Mouse (Mus musculus) liver, embryonic 12.5 days (tissue): ENCODE measurements around the gene Cnnm3. TPM values are rescaled to one million over a fixed set of nuclear protein-coding genes. Genes with fewer than 3 reads are reported as not detected.

ENCODE experiments used
- ATAC-seq: fragments of 200-750 bp; cut with Nextera tagmentation; 2 replicates; pipeline ENCODE4 v1.8.0; 2017; ENCODE audit warnings: moderate number of reproducible peaks, mild to moderate bottlenecking, moderate library complexity
- H3K27ac ChIP-seq: fragments of 300-500 bp; sonication (generic); 2 replicates; pipeline ENCODE4 v1.5.1; 2016; ENCODE audit warnings: mild to moderate bottlenecking
- H3K27me3 ChIP-seq: fragments of 300-500 bp; sonication (generic); replicated peaks from 2 replicates; pipeline ENCODE4 v1.6.1; 2016; ENCODE audit warnings: mild to moderate bottlenecking, moderate library complexity
- H3K36me3 ChIP-seq: fragments of 300-500 bp; sonication (generic); 2 replicates; pipeline ENCODE4 v1.6.1; 2016; ENCODE audit warnings: mild to moderate bottlenecking, moderate library complexity
- H3K4me1 ChIP-seq: fragments of 300-500 bp; sonication (generic); 2 replicates; pipeline ENCODE4 v1.6.1; 2016
- H3K4me2 ChIP-seq: fragments of 300-500 bp; sonication (generic); 2 replicates; pipeline ENCODE4 v1.6.1; 2016; ENCODE audit warnings: mild to moderate bottlenecking, moderate library complexity
- H3K4me3 ChIP-seq: fragments of 300-500 bp; sonication (generic); 2 replicates; pipeline ENCODE4 v1.5.1; 2016; ENCODE audit warnings: mild to moderate bottlenecking, moderate library complexity
- H3K9ac ChIP-seq: fragments of 300-500 bp; sonication (generic); 2 replicates; pipeline ENCODE4 v1.6.1; 2016; ENCODE audit warnings: mild to moderate bottlenecking, moderate library complexity
- H3K9me3 ChIP-seq: fragments of 300-500 bp; sonication (generic); replicated peaks from 2 replicates; pipeline ENCODE4 v1.6.1; 2016; ENCODE audit warnings: mild to moderate bottlenecking, moderate library complexity
- WGBS: fragments of 180-500 bp; shearing (Covaris S2); methylation state at CpG from one replicate; pipeline ENCODE4 v1.1.7; 2016; ENCODE audit not compliant: insufficient replicate concordance; 5-methylcytosine and 5-hydroxymethylcytosine counted together
- polyA plus RNA-seq: library from polyadenylated mRNA; unstranded; fragments of >200 nt; fragmentation: Nextera tagmentation; extraction: Ambion mirVana; gene quantifications from 2 replicates; pipeline ENCODE4 v1.2.1, GENCODE M21; 2016

Cnnm3 gene
- 1.3 and 1.5 TPM in 2 replicates for polyA plus RNA-seq

DNA sequence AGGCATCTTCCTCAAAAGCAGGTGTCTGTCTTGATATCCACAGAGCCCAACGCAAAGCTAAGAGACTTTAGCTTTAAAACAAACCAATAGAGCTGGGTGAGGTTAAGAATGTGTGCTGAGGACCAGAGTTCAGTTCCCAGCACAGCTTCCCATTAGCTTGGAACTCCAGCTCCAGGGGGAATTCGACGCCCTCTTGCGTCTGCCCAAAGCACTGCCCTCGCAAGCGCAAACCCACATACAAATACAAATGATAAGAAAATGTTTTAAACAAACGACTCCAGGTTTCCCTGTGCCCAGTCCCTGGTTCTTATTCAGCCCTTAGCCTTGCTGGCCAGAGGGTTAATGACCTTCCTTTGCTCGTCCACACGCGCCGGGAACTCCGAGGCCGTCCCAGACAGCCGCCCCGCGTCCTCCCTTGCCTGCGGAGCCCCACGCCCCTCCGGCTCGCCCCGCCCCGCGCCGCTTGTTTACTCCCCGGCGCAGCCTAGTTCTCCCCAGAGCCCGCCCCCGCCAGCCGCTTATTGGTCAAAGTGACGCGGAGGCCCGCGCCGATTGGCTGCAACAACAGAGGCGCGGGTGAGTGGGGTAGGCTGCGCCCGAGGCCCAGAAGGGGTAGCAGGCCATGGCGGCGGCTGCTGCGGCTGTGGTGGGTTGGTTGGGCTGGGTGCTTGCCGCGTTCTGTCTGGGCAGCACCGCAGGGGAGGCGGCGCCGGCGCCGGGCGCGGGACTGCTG is at the start of gene Cnnm3:
Gene Cnnm3 (plus strand): TSS at position 579 of the 733 bp plus-strand sequence.
- Histone ChIP-seq H3K4me3 (peak within 1 kb of the TSS; percentile 98), H3K27me3 (no peaks in the 10 kb centered on the region), H3K9me3 (no peaks in the 10 kb centered on the region), H3K9ac (peak within 1 kb of the TSS; percentile 87), H3K4me2 (peak within 1 kb of the TSS; percentile 98), H3K27ac (peak within 1 kb of the TSS; percentile 95), H3K36me3 (peaks cover 17% of the 10 kb centered on the region), H3K4me1 (peaks cover 35% of the 10 kb centered on the region)
- WGBS = 1% methylated on average over 50 of the region's 51 CpGs
- peak; percentile 99 for ATAC-seq

- Histone ChIP-seq H3K9me3 (no peaks in the 10 kb centered on the region), H3K4me2 (no peak overlapping the region), H3K27ac (no peak overlapping the region), H3K9ac (no peak overlapping the region), H3K4me3 (no peak overlapping the region), H3K36me3 (no peaks in the 10 kb centered on the region), H3K4me1 (peaks cover 13% of the 10 kb centered on the region), H3K27me3 (peaks cover 17% of the 10 kb centered on the region; the same call in 1 of the 2 replicates)
- 52% methylated on average over 4 of the region's 4 CpGs for WGBS
- ATAC-seq = no peak
Measured at GRCm38 (mm10) chr1:36465641-36466160, 46.0 kb upstream of the Cnnm3 start.

GRCm38 (mm10) chr1:36467446-36467845 is 44.2 kb upstream of the Cnnm3 start:
- Histone ChIP-seq H3K4me1 (peaks cover 23% of the 10 kb centered on the region), H3K36me3 (no peaks in the 10 kb centered on the region), H3K27ac (no peak overlapping the region), H3K9me3 (no peaks in the 10 kb centered on the region), H3K4me2 (no peak overlapping the region), H3K27me3 (peaks cover 24% of the 10 kb centered on the region), H3K9ac (no peak overlapping the region), H3K4me3 (no peak overlapping the region)
- no peak for ATAC-seq
- 48% methylated on average over 5 of the region's 5 CpGs for WGBS

DNA sequence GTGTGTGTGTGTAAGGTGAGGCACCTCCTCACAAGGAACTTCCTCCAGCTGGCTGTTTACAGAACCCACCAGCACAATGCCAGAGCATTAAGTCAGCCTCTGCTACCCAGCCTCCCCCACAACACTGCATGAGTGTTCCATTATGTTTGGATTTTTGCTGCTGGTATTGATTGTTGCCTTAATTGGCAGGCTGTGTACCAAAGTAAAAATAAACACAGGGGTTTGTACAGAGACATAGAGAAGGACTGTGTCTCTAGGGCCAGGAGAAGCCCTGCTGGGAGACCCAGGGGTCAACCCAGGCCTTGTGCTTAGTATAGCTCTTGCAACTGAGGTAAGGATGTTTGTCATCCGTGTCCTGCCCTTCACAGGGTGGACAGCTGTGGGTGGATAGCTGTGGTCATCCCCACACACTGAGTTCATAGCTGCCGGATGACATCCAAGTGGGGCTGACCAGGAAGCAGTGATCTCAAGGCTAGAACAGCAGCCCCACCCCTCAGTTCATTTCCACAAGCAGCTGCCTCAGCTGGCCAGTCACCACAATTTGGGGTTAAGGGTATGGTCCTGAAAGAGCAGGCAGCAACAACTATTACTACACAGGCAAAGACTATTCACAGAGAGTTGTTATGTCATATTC is 41.7 kb upstream of the Cnnm3 start:
- no peak overlapping the region for H3K27ac ChIP-seq
- H3K4me3 ChIP-seq = no peak overlapping the region
- 0 out of 2 replicates have a peak overlapping the region, but pooled peaks have one; percentile 95 for H3K4me2 ChIP-seq
- H3K9me3 ChIP-seq = no peaks in the 10 kb centered on the region
- peaks cover 48% of the 10 kb centered on the region for H3K4me1 ChIP-seq
- H3K9ac ChIP-seq = no peak overlapping the region
- no peaks in the 10 kb centered on the region for H3K36me3 ChIP-seq
- ATAC-seq = no peak
- WGBS = 65% methylated on average over 2 of the region's 2 CpGs
- H3K27me3 ChIP-seq = peaks cover 31% of the 10 kb centered on the region

GRCm38 (mm10) chr1:36471181-36472105 is 40.2 kb upstream of the Cnnm3 start, which contains the start of gene Cnnm4:
Gene Cnnm4, plus strand, starts transcription at chr1:36471620.
- Histone ChIP-seq H3K9ac (peak within 1 kb of the TSS; percentile 77), H3K27ac (peak within 1 kb of the TSS; percentile 75), H3K4me1 (peaks cover 59% of the 10 kb centered on the region), H3K4me2 (peak within 1 kb of the TSS; percentile 95), H3K36me3 (no peaks in the 10 kb centered on the region), H3K9me3 (no peaks in the 10 kb centered on the region), H3K4me3 (peak within 1 kb of the TSS; percentile 63), H3K27me3 (peaks cover 22% of the 10 kb centered on the region)
- peak; percentile 93 for ATAC-seq
- WGBS = 2% methylated on average over 84 of the region's 98 CpGs

DNA sequence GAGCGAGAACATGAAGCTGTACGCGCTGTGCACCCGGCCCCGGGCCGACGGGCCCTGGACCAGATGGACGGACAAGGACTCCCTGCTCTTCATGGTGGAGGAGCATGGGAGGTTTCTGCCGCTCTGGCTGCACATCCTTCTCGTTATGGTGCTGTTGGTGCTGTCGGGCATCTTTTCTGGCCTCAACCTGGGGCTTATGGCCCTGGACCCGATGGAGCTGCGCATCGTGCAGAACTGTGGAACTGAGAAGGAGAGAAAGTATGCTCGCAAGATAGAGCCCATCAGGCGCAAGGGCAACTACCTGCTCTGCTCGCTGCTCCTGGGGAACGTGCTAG is 39.6 kb upstream of the Cnnm3 start:
- peak overlapping the region; percentile 77 for H3K9ac ChIP-seq
- WGBS = 16% methylated on average over 18 of the region's 18 CpGs
- H3K36me3 ChIP-seq = no peaks in the 10 kb centered on the region
- no peak for ATAC-seq
- peak overlapping the region; percentile 63 for H3K4me3 ChIP-seq
- no peaks in the 10 kb centered on the region for H3K9me3 ChIP-seq
- H3K4me1 ChIP-seq = peaks cover 64% of the 10 kb centered on the region
- H3K27ac ChIP-seq = peak overlapping the region; percentile 64; the same call in 1 of the 2 replicates
- H3K4me2 ChIP-seq = peak overlapping the region; percentile 95
- peaks cover 22% of the 10 kb centered on the region for H3K27me3 ChIP-seq

DNA sequence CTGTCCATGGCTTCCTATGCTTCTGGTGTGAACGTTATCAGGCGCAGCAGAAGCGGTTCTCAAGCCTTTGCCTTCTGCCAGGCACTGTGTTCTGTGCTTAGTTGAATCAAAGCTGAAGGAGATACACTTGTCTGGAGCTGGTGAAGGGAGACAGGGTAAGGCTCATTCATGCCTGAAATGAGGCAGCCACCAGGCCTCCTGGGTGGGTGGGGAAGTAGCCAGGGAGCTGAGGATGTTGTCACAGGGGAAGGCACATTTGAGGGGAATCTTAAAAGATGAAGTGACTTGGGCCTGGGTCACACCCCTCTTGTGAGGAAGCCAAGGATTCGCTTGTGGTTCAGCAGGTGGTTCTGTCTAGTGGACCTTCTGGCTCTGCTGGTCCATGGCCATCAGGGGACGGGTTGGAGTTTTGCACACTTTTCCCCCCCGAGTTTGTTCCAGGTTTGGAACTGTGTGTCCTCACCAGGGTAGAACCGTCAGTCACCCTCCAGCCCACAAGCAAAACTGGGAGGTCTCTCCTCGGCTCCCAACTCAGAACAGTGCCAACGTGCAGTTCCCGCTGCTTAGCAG is 38.4 kb upstream of the Cnnm3 start:
- Histone ChIP-seq H3K27ac (no peak overlapping the region), H3K36me3 (no peaks in the 10 kb centered on the region), H3K4me1 (peaks cover 58% of the 10 kb centered on the region), H3K4me2 (peak overlapping the region; percentile 95), H3K9me3 (no peaks in the 10 kb centered on the region), H3K4me3 (no peak overlapping the region), H3K27me3 (peaks cover 22% of the 10 kb centered on the region), H3K9ac (no peak overlapping the region)
- 57% methylated on average over 10 of the region's 10 CpGs for WGBS
- no peak for ATAC-seq

GRCm38 (mm10) chr1:36474646-36475045 is 37.0 kb upstream of the Cnnm3 start:
- H3K27me3 ChIP-seq = peaks cover 22% of the 10 kb centered on the region
- no peaks in the 10 kb centered on the region for H3K9me3 ChIP-seq
- 59% methylated on average over 3 of the region's 3 CpGs for WGBS
- H3K4me3 ChIP-seq = no peak overlapping the region
- H3K9ac ChIP-seq = no peak overlapping the region
- H3K4me2 ChIP-seq = peak overlapping the region; percentile 95
- peaks cover 58% of the 10 kb centered on the region for H3K4me1 ChIP-seq
- no peak for ATAC-seq
- H3K36me3 ChIP-seq = no peaks in the 10 kb centered on the region
- H3K27ac ChIP-seq = no peak overlapping the region

DNA sequence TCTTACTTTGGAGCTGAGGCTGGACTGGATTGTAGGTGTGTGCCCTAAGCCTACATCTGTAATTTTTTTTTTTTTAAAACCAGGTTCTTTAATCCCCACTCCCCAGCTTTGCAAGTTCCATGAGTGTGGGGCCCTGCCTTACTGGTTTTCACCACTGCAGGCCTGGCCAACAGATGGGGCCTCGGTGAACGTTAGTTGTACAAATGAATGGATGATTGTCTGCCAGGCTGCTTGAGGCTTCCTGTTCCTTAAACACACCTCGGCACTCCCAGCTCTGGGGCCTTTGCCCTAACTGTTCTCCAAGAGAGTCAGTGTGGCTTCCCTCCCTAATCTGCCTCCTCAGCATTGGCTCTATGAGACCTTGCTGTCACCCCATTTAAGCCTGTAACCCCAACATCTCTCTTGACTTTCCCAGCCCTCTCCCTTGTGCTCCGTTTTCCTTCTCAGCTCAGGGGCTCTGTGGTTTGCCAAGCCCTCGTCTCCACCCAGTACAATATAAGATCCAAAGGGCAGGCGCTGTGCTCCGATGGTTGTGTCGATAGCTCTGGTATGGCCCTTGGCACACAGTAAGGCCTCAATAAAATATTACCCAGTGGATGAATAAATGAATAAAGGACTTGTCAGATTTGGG is 36.1 kb upstream of the Cnnm3 start:
- ATAC-seq = no peak
- peaks cover 54% of the 10 kb centered on the region for H3K4me1 ChIP-seq
- whole genome bisulfite sequencing = 47% methylated on average over 8 of the region's 8 CpGs

DNA sequence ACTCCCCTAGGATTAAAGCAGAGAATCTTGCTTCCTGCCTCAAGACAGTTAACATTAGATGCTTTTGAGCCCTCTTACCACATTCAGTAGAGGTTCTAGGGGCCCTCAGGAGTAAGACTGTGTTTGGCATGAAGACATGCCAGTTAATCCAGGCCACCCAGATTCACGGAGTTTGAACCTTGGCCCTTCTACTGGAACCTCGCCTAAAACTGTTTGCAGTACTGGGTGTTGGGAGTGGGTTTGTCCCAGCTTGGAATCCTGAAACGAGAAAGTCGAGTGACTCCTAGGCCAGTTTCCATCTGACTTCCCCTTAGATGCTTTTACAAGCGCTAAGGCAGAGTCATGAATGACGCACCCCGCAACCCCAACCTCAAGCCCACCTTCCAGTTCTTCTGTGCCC is 35.2 kb upstream of the Cnnm3 start:
- peaks cover 54% of the 10 kb centered on the region for H3K4me1 ChIP-seq
- no peak overlapping the region for H3K9ac ChIP-seq
- H3K27ac ChIP-seq = no peak overlapping the region
- no peaks in the 10 kb centered on the region for H3K36me3 ChIP-seq
- no peak overlapping the region for H3K4me2 ChIP-seq
- H3K27me3 ChIP-seq = peaks cover 22% of the 10 kb centered on the region
- no peak overlapping the region for H3K4me3 ChIP-seq
- WGBS = 69% methylated on average over 7 of the region's 7 CpGs
- H3K9me3 ChIP-seq = no peaks in the 10 kb centered on the region
- no peak for ATAC-seq

More for the DNA sequence above, 36.1 kb upstream of the Cnnm3 start:
- no peaks in the 10 kb centered on the region for H3K9me3 ChIP-seq
- no peak overlapping the region for H3K4me3 ChIP-seq
- no peak overlapping the region for H3K9ac ChIP-seq
- H3K4me2 ChIP-seq = peak overlapping the region; percentile 6; the same call in 1 of the 2 replicates
- H3K27me3 ChIP-seq = peaks cover 22% of the 10 kb centered on the region
- H3K36me3 ChIP-seq = no peaks in the 10 kb centered on the region
- H3K27ac ChIP-seq = no peak overlapping the region

DNA sequence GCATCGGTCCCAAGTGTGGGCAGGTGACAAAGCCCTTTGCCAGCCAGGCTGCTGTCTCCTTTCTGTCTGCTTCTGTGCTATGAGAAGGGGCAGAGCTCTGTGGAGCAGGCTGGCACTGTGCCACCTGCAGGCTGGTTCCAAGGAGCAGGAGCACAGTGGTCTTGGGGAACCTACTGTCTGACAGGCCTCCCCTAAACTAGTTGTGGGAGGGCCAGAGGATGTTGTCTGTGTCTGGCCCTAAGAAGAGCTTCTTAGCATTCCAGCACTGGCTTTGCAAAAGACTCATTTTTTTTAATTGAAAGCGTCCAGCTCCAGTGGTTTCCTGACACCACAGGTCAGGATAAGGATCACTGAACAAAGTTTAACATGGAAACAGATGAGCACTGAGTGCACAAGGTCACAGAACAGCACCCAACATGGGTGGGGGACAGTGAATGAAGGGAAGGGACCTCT is 33.3 kb upstream of the Cnnm3 start:
- no peak for ATAC-seq
- Histone ChIP-seq H3K9ac (no peak overlapping the region), H3K27me3 (peaks cover 6% of the 10 kb centered on the region), H3K4me2 (no peak overlapping the region), H3K27ac (no peak overlapping the region), H3K36me3 (no peaks in the 10 kb centered on the region), H3K4me1 (peaks cover 43% of the 10 kb centered on the region), H3K4me3 (no peak overlapping the region), H3K9me3 (no peaks in the 10 kb centered on the region)
- 71% methylated on average over 2 of the region's 2 CpGs for WGBS
